In the genomic region with DNA sequence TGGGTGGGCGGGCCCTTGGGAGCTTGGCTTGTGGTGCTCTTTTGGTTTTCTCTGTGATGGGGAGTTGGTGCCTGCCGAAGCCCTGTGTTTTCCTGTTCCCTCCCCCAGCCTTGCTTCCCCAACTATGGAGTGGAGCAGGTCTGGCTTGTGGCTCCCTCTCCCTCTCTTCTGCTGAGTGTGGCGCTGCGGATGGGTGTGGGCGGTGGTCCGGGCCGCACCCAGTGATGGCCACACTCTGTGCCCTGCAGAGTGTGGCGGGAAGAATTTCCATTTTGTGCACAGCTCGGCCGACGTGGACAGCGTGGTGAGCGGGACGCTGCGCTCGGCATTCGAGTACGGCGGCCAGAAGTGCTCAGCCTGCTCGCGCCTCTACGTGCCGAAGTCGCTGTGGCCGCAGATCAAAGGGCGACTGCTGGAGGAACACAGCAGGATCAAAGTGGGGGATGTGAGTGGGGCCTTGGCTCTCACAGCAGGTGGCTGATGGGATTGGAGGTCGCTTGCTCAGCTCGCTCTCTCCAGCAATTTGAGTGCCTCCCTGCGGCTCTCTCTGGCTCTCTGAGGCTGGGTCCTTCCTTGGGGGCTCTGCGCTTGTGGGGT, we compare ENCODE assay signal across 8 mouse cellular contexts. TPM values are rescaled to one million over a fixed set of nuclear protein-coding genes. Genes with fewer than 3 reads are reported as not detected.
DNase-seq lines count a peak whose midpoint lies in the region; ATAC-seq and TF ChIP-seq lines count a peak whose summit lies in the region.

No protein-coding gene starts in this region.

- peak overlapping the region; percentile 35 to 37 for H3K4me3 ChIP-seq in heart, embryonic 14.5 days (ENCODE audit: control insufficient read depth in 1 of 2, insufficient read depth in 1 of 2, low read depth in 1 of 2, low read length in 2 of 2)
- H3K4me3 ChIP-seq in heart, adult 2 months, result no peak overlapping the region
- 0 out of 2 replicates have a peak overlapping the region, but pooled peaks have one; percentile 6 for H3K4me3 ChIP-seq in forebrain, embryonic 16.5 days (replicated peaks; ENCODE audit: low read length)
- H3K4me3 ChIP-seq in midbrain, embryonic 12.5 days, result peak overlapping the region; percentile 26

- H3K4me1 ChIP-seq in heart, embryonic 14.5 days (ENCODE audit: control insufficient read depth in 2 of 2, insufficient read depth in 2 of 2, low read length in 2 of 2), result peaks cover 3 to 8% of the 10 kb centered on the region in 2 experiments
- no peaks in the 10 kb centered on the region for H3K4me1 ChIP-seq in heart, adult 2 months (ENCODE audit: control insufficient read depth, insufficient read depth, low read length)
- peaks cover 7% of the 10 kb centered on the region; the same call in 1 of the 2 replicates for H3K4me1 ChIP-seq in forebrain, embryonic 16.5 days (replicated peaks; ENCODE audit: control insufficient read depth, insufficient read depth, low read length)
- peaks cover 30% of the 10 kb centered on the region for H3K4me1 ChIP-seq in midbrain, embryonic 12.5 days

- no peak for TF ChIP-seq EP300 in heart, adult 2 months (IDR thresholded peaks at IDR 0.05; ENCODE audit: insufficient read depth, low read depth, low read length)

- intact Hi-C loops in heart, adult 2 months (cut with DNase I), result no loop called here
- intact Hi-C loops in gastrocnemius, postnatal 36 days (cut with DNase I), result no loop called here

- H3K36me3 ChIP-seq in heart, embryonic 14.5 days (ENCODE audit: control insufficient read depth, insufficient read depth, low read length), result peaks cover 9% of the 10 kb centered on the region; the same call in 1 of the 2 replicates
- no peaks in the 10 kb centered on the region for H3K36me3 ChIP-seq in heart, adult 2 months (ENCODE audit: control insufficient read depth, insufficient read depth, low read length)
- no peaks in the 10 kb centered on the region for H3K36me3 ChIP-seq in forebrain, embryonic 16.5 days (ENCODE audit: control insufficient read depth, insufficient read depth)
- H3K36me3 ChIP-seq in midbrain, embryonic 12.5 days, result peaks cover 4% of the 10 kb centered on the region

- no peak for TF ChIP-seq CTCF in heart, adult 2 months (IDR thresholded peaks at IDR 0.05)

- TF ChIP-seq POLR2A in heart, adult 2 months (IDR thresholded peaks at IDR 0.05; ENCODE audit: insufficient read depth, low read depth, low read length), result no peak

- no peaks in the 10 kb centered on the region for H3K9me3 ChIP-seq in heart, embryonic 14.5 days (ENCODE audit: control insufficient read depth, low read length)
- H3K9me3 ChIP-seq in forebrain, embryonic 16.5 days (ENCODE audit: control insufficient read depth, low read length), result no peaks in the 10 kb centered on the region
- no peaks in the 10 kb centered on the region for H3K9me3 ChIP-seq in midbrain, embryonic 12.5 days

- WGBS in heart, embryonic 14.5 days, result 3% methylated on average over 30 of the region's 30 CpGs
- 27% methylated on average over 30 of the region's 30 CpGs for WGBS in heart, adult 2 months
- WGBS in forebrain, embryonic 16.5 days, result 4% methylated on average over 30 of the region's 30 CpGs
- 2% methylated on average over 30 of the region's 30 CpGs for WGBS in midbrain, embryonic 12.5 days

- H3K79me2 ChIP-seq in heart, adult 2 months (replicated peaks; ENCODE audit: control insufficient read depth, insufficient read depth, low read length), result no peaks in the 10 kb centered on the region

- ATAC-seq in heart, embryonic 14.5 days (ENCODE audit: insufficient number of reproducible peaks, insufficient read depth, low FRiP score, low read depth), result no peak
- ATAC-seq in forebrain, embryonic 16.5 days, result peak; percentile 15; the same call in 1 of the 2 replicates
- ATAC-seq in midbrain, embryonic 12.5 days (ENCODE audit: low FRiP score, low read depth), result 0 out of 2 replicates have a peak, but pooled peaks have one; percentile 19

- no peak for DNase-seq in heart, adult 2 months
- peak; percentile 27 for DNase-seq in T-cell, adult 2 months (ENCODE audit: low spot score)
- DNase-seq in cerebellum, adult 11 months, result no peak
- DNase-seq in gastrocnemius, postnatal 36 days, result no peak
- no peak for DNase-seq in urinary bladder, adult 18-20 months (ENCODE audit: low spot score in 2 of 2)

- H3K27ac ChIP-seq in heart, embryonic 14.5 days (replicated peaks in 1 of 2; ENCODE audit: control insufficient read depth in 1 of 2, insufficient read depth in 1 of 2, low read depth in 2 of 2, low read length in 2 of 2), result no peak overlapping the region
- no peak overlapping the region for H3K27ac ChIP-seq in heart, adult 2 months
- no peak overlapping the region for H3K27ac ChIP-seq in forebrain, embryonic 16.5 days (ENCODE audit: low read length)
- no peak overlapping the region for H3K27ac ChIP-seq in midbrain, embryonic 12.5 days (replicated peaks)

- peaks cover 20% of the 10 kb centered on the region for H3K27me3 ChIP-seq in heart, embryonic 14.5 days (ENCODE audit: control insufficient read depth, insufficient read depth, low read length)
- no peaks in the 10 kb centered on the region for H3K27me3 ChIP-seq in heart, adult 2 months (ENCODE audit: control insufficient read depth, insufficient read depth, low read length)
- H3K27me3 ChIP-seq in forebrain, embryonic 16.5 days (replicated peaks; ENCODE audit: control insufficient read depth, insufficient read depth, low read length), result peaks cover 8% of the 10 kb centered on the region; the same call in 1 of the 2 replicates
- peaks cover 38% of the 10 kb centered on the region for H3K27me3 ChIP-seq in midbrain, embryonic 12.5 days

- peak overlapping the region; percentile 64 for H3K9ac ChIP-seq in heart, embryonic 14.5 days (ENCODE audit: low read length)
- H3K9ac ChIP-seq in heart, adult 2 months (ENCODE audit: low read depth, low read length), result no peak overlapping the region
- H3K9ac ChIP-seq in forebrain, embryonic 16.5 days (replicated peaks; ENCODE audit: low read depth, low read length), result peak overlapping the region; percentile 22; the same call in 1 of the 2 replicates
- H3K9ac ChIP-seq in midbrain, embryonic 12.5 days (replicated peaks), result peak overlapping the region; percentile 50

- H3K4me2 ChIP-seq in heart, embryonic 14.5 days (ENCODE audit: low read length), result peak overlapping the region; percentile 66
- peak overlapping the region; percentile 40 for H3K4me2 ChIP-seq in forebrain, embryonic 16.5 days (ENCODE audit: low read length)
- peak overlapping the region; percentile 51 for H3K4me2 ChIP-seq in midbrain, embryonic 12.5 days (replicated peaks)

RNA-seq across cellular contexts. Expression of a gene that starts 11.4 kb away (rescaled TPM):
- polyA plus RNA-seq in heart, embryonic 14.5 days (2014; fragmentation: Nextera tagmentation; extraction: Ambion mirVana), result not detected in 2 replicates
- total RNA-seq in heart, adult 2 months (2021), result not detected
- polyA plus RNA-seq in heart, adult 2 months (2012; rRNA removed), result not detected in 2 replicates
- not detected in 2 replicates for polyA plus RNA-seq in forebrain, embryonic 16.5 days (2015; fragmentation: Nextera tagmentation; extraction: Ambion mirVana)
- polyA plus RNA-seq in midbrain, embryonic 12.5 days (2016; fragmentation: Nextera tagmentation; extraction: Ambion mirVana), result not detected in 2 replicates
- total RNA-seq in gastrocnemius, postnatal 36 days (2021), result not detected

RNA-seq across cellular contexts. Expression of a gene that starts 19.3 kb away (rescaled TPM):
- polyA plus RNA-seq in heart, embryonic 14.5 days (2014; fragmentation: Nextera tagmentation; extraction: Ambion mirVana), result 13.0 and 13.4 TPM in 2 replicates
- total RNA-seq in heart, adult 2 months (2021), result 10 to 100 TPM; 79.7 to 96.7 TPM
- polyA plus RNA-seq in heart, adult 2 months (2012; rRNA removed), result 120 and 149 TPM in 2 replicates
- 30.2 and 31.1 TPM in 2 replicates for polyA plus RNA-seq in forebrain, embryonic 16.5 days (2015; fragmentation: Nextera tagmentation; extraction: Ambion mirVana)
- 17.5 and 19.6 TPM in 2 replicates for polyA plus RNA-seq in midbrain, embryonic 12.5 days (2016; fragmentation: Nextera tagmentation; extraction: Ambion mirVana)
- total RNA-seq in gastrocnemius, postnatal 36 days (2021), result 10 to 100 TPM; 63.9 to 75.8 TPM

RNA-seq across cellular contexts. Expression of a gene that starts 38.9 kb away (rescaled TPM):
- polyA plus RNA-seq in heart, embryonic 14.5 days (2014; fragmentation: Nextera tagmentation; extraction: Ambion mirVana), result not detected in 2 replicates
- total RNA-seq in heart, adult 2 months (2021), result not detected
- polyA plus RNA-seq in heart, adult 2 months (2012; rRNA removed), result 0.06 TPM in 1 of 2 replicates, not detected in the other
- polyA plus RNA-seq in forebrain, embryonic 16.5 days (2015; fragmentation: Nextera tagmentation; extraction: Ambion mirVana), result not detected in 2 replicates
- not detected in 2 replicates for polyA plus RNA-seq in midbrain, embryonic 12.5 days (2016; fragmentation: Nextera tagmentation; extraction: Ambion mirVana)
- not detected for total RNA-seq in gastrocnemius, postnatal 36 days (2021)
